Mouse (Mus musculus): ENCODE results near the gene Ctnna2.

Gene Ctnna2

GRCm38 (mm10) chr6:76964998-76965432, 1014.5 kb downstream of the Ctnna2 start:
- in situ Hi-C loops (cut with MboI, MseI) = no loop called here

- in situ Hi-C loops (cut with MboI, MseI) = no loop called here
Observed at GRCm38 (mm10) chr6:76908086-76908485, 1071.4 kb downstream of the Ctnna2 start.

GRCm38 (mm10) chr6:76897156-76897555, 1082.3 kb downstream of the Ctnna2 start:
- in situ Hi-C loops (cut with MboI, MseI) = no loop called here
